Mouse (Mus musculus) erythroblast, embryonic 14.5 days (primary cell): Measurements from ENCODE around the gene Wnt6.

Experiments used
- GATA1 ChIP-seq: IDR thresholded peaks from 2 replicates; pipeline ENCODE4 v1.6.1; 2012; ENCODE audit warnings: low read length, inconsistent platforms, mixed read lengths
- TAL1 ChIP-seq: IDR thresholded peaks from 3 replicates; pipeline ENCODE4 v1.6.1; 2012; ENCODE audit warnings: low read length, inconsistent platforms, mixed read lengths

DNA sequence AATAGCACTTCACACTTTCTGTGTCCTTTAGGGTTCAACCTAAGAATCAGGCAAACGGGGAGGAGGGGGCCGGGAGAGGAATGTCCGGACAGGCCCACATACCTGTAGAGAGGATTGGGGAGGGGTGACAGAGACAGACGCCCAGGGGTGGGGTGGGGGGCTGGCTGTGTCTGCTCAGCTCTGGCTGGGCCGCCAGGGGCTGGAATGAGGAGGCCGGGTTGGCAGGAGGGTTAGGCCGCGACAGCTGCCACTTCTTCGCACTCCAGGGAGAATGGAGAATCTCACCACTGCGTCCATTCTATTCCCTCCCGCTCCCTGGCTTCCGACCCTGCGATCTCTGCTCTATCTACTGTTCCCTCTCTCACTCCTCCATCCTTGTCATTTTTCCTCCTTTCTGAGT is 11.9 kb downstream of the Wnt6 start:
- TF ChIP-seq TAL1 (no peak), GATA1 (no peak)
